Mouse (Mus musculus): ENCODE measurements at regions not wholly inside any gene's neighbourhood (a gene's known extent, or its start where the extent isn't known, plus 50 kb on each side); places are given as distances from the start of the nearest gene placed in this dataset.

DNA sequence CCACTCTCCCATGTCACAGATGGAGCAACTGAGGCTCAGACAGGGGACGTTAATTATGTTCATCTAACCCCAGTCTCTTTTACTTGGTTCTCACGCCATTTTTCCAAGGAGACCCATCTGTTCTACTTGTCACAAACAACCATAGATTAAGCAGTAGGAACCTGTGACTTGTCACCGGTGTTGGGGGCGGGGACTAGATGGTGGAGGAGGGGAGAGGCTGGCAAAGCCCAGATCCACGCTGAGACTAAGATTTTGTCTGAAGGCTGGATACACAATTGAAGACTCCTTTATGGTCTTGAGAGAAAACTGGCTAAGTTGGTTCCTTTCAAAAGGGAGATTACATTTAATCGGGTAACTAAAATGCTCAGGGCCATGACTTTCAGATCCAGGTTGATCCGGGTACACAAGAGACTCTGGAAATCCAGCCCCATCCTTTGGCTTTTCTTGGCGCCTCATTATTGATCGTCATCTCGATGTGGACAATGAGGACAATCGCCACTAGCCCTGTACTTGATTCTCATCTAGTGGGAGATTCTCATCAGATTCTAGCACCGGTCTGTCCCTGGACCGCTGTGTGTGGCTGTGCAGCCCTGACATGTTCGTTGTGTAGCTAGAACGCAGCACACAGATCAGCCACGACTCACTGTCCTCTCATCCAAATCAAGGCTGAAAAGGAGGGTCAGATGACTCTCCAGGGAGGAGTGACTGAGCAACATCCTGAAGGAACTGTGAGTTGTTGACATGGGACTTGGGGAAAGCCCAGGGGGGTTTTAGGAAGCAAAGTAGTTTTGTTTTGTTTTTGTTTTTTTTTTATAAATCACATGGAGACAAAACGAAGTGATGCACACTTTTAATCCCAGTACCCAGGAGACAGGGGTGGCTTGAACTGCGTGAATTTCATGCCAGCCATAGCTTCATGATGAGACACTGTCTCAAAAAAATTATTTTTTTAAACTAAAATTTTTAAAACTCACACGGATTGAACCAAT lies 83.1 kb upstream of the Med13l start:
- TF ChIP-seq HCFC1 (IDR thresholded peaks at IDR 0.05; ENCODE audit: borderline replicate concordance, insufficient read depth, low read length), result no peak
- TF ChIP-seq ZC3H11A (IDR thresholded peaks at IDR 0.05; ENCODE audit: borderline replicate concordance, low read depth, low read length), result no peak
- TF ChIP-seq MAFK (IDR thresholded peaks at IDR 0.05; ENCODE audit: insufficient read depth, low read depth, low read length), result no peak
- TF ChIP-seq ZNF384 (IDR thresholded peaks at IDR 0.05; ENCODE audit: low read depth, low read length), result no peak
- TF ChIP-seq CHD2 (IDR thresholded peaks at IDR 0.05; ENCODE audit: low read depth, low read length), result no peak
